Mouse (Mus musculus): ENCODE data around the gene Dnah1.

The Dnah1 gene

DNA sequence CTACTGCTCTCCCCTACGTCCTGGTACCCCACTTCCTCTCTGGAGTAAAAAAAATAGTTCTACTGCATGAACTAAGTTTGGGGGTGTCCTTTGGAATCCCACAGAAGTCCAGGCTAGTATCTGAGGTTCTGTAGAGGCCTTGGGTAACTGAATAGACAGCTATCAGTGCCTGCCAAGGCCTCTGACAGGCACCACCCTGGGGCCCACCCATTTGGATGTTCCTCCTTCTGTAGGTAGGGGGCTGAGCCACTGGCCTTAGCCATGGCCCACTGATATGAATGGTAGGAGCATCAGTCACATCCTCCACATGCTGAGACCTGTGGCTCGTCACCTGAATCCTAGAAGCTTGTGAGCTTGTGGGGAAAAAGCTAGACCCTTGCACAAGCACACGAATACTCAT lies 5.9 kb downstream of the Dnah1 start:
- DNase-seq (ENCODE audit: low read depth, low spot score) = no peak

DNA sequence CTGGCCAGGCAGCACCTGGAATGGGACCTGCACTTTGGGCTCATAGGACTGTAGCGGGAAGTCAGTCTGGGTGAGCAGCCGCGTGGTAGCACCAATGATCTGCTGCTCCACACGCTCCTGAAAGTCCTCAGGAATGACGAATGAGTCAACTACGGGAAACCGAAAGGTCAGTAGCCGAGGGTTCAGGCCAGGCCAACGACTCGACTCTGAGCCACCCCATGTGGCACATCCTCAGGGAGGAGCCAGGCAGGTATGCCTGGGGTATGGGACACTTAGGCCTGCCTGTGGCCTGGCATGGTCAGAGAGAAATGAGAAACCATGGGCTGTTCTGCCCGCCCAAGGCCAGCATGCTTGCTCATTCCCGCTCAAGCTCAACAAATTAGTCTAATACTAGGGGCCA lies 7.1 kb downstream of the Dnah1 start:
- no peak for DNase-seq (ENCODE audit: low read depth, low spot score)

DNA sequence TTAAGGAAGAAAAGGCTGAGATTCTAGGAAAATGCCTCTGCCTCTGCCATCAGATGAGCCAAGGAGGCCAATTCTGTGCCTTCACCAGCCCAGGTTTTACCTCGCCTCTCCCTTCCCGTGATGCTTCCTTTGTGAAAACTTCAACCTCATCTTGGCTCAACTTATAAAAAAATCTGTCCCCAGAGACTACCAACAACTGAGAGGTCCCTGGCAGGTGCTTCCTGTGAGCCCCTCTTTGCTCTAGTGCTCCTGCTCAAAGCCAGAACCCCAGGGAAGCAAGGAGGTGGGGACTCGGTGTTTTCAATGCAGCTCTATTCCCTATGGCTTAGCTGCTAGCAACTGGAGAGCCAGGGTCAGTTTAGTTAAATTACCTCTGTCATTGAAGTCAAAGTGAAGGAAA lies 10.5 kb downstream of the Dnah1 start:
- no peak for DNase-seq (ENCODE audit: low read depth, low spot score)

DNA sequence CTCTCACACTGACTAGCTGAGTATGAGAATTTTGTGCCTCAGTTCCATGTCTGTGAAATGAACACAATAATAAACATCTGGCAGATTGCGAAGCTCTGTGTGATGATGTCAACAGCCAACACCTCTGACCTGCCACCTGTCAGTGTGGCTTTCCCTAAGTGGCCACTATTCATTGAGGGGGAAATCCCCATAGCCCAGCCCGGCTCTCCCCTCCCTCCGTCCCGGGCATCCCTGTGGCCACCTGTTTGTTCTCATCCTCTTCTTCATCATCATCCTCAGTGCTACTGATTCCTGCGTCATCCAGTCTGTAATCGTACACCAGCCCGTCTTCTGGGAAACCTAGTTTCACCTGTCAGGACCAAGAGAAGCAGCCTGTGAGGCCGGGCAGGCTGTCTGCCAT lies 38.0 kb downstream of the Dnah1 start:
- DNase-seq (ENCODE audit: low read depth, low spot score) = no peak

DNA sequence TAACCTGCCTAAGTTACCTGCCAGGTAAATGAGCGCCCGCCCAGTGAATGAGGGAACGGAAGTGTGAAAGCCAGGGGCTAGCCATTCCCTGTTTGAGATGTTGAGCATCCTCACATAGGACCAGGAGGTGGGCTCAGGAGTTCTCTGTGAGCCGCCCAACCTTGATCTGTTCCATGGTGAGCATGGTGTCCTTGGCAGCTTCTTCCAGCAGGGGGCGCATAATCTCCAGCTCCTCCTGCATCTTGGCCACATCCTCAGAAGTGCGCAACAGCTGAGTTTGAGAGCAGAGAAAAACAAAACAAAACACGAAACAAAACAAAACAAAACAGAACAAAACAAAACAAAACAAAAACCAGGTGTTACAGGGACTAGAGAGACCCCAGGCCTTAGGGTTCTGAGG lies 51.5 kb downstream of the Dnah1 start:
- DNase-seq (ENCODE audit: low read depth, low spot score) = peak; percentile 78

DNA sequence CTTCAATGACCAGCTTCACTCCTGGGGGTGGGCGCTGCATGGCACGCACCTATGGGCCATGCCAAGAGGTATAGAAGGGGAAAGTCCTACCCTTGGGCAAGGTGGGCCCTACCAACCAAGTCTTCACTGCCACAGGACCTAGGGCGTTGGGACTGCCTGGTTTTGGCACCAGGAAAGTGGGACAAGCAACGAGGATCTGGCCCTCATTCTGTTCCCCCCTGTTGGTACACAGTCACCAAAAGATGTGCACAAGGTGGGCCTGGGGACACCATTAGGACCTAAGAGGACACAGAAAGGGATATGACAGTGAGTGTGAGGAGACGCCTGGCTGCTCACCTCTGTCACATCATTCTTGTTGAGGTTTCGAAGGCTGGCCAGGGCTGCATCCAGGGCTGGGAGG lies 52.6 kb downstream of the Dnah1 start:
- DNase-seq (ENCODE audit: low read depth, low spot score) = no peak

DNA sequence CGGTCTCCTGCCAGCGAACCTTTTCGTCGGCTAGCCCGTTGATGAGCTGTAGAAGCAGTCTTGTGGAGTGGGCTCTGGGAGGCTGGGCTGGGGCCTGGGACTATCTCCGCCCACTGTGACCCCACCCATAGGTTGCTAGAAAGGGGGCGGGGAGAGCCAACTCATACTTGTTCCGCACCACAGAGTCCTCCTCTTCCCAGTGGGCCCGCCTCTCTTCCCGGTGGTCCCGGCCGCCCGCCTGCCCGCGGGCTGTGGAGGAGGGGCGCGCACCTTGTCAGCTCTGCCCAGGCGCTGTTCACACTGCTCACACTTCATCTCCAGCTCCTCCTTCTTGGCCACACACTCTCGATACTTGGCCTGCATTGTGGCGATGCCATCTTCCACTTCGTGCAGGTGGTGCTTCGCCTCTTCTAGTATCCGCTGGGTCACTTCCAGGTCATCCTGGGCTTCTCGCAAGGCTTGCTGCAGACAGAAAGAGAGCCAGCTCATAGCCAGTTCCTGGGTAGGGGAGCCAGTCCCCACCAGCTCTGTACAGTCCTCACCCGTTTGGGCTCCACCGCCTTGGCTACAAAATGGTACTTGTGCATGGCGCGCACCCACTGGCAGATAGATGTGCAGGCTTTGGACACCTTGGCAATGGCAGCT lies 54.1 kb downstream of the Dnah1 start:
- DNase-seq (ENCODE audit: low read depth, low spot score) = peak; percentile 85

DNA sequence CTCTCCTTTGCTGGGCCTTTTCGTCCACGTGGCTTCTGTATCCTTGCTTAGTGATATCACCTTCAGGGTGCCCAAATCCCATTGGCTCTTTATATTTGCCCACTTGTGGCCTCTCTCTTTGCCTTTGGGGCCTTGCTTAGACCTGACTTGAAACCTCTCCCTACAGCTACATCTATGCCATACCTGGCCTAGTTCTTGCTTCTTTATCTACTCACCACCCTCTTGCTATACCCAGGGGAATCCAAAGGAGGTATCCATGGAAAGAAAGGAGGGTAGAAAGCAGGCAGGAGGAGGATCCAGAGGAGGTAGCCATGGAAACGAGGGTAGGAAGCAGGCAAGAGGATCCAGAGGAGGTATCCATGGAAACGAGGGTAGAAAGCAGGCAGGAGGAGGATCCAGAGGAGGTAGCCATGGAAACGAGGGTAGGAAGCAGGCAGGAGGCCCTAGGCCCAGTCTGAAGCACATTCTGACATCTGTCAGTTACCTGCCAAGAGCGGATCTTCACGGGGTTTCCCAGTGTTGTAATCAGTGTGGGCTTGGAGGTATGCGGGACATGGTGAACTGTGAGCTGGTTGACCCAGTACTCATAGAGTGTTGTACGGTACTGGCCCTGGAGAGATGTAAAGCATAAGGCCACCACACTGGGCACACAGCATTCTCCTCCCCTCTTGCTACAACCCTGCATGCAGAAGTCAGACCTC lies 55.2 kb downstream of the Dnah1 start:
- DNase-seq (ENCODE audit: low read depth, low spot score) = peak; percentile 70

DNA sequence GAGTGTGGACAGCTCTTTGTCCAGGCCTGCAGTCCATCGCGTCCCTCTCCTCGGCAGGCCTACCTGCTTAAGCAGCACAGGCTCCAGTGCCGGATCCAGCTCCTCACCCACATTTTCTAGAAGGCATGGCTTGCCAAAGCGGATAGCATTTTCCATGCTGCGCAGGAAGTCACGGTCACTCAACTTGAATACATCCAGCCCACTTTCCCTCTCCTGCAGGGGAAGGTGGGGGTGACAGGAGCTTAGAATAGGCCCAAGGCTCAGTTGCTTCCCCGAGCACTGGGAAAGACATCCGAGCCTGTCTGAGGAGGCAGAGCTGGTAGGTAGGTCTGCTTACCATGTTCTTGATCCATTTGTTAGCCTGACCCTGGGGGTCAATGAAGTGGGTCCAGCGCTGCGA lies 56.0 kb downstream of the Dnah1 start:
- no peak for DNase-seq (ENCODE audit: low read depth, low spot score)

DNA sequence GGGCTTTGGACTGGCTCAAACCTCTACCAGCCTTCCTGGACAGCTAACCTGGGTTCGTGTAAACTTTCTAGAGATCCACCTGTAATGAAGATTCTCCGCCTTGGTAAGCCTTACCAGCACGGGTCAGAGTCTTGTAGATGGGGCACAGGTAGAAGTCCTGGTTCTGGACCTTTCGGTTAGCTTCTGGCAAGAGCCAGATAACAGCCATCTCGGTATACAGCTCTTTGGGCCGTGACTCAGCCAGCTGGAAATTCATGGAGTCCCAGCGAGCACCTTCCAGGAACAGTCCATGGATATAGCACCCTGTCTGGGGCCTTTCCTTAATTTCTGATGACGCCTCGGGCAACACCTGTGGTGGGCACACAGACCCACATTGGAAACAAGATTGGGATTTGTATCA lies 62.8 kb downstream of the Dnah1 start:
- DNase-seq (ENCODE audit: low read depth, low spot score) = no peak

DNA sequence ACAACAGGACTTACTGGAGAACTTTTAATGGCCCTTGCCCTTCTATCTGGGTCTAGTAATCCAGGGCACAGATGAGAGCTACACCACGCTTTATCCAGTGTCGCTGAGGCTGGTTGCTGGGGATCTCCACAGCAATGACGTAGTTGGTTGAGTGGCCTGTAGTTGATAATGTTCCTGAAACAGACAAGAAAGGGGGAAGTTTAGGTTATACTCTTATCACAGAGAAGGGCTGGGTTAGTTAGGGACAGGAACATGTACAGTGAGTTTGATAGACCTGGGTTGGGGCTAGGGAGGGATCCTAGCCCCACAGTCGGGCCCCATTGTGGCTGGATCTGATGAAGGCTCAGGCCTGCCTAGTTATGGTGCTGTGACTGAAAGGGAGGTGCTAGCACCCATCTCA lies 63.3 kb downstream of the Dnah1 start:
- DNase-seq (ENCODE audit: low read depth, low spot score) = no peak

DNA sequence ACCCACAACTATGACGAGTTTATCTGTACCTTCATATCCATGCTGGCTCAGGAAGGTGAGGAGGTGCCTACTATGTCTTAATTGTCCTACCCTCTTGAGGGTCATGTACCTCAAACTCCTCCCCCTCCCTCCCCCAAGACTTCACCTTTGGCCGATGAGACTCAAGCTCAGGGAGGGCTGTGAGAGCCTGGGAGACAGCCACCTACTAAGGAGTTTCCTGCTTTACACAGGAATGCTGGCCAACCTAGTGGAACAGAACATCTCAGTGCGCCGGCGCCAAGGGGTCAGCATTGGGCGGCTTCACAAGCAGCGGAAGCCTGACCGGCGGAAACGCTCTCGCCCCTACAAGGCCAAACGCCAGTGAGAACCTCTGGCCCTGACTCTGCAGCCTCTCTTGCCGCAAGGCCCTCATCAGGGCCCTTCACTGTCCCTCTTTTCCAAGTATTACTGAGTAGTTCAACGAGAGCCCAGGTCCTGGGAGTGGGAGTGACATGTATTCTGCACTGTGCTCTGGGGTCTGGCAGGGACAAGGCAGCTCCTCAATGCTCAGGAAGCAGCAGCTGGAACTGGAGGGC lies 65.1 kb downstream of the Dnah1 start:
- no peak for DNase-seq (ENCODE audit: low read depth, low spot score)

DNA sequence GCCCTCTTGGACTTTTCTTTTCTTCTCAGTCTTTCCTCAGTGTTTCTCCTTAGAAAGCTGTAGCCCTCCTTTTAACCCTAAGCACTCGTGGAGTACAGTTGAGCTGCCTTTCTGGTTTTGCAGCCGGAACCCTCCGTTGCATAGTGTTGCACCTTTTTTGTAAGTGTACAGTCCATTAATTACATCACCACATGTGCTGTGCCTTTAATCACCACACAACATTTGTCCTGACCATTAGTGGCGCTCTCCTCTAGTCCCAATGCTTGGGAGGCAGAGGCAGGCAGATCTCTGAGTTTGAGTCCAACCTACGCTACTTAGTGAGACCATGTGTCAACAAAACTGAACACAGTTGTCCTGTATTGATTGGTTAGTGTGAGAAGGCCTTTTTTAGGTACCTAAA lies 71.6 kb downstream of the Dnah1 start:
- DNase-seq (ENCODE audit: low read depth, low spot score) = no peak

DNA sequence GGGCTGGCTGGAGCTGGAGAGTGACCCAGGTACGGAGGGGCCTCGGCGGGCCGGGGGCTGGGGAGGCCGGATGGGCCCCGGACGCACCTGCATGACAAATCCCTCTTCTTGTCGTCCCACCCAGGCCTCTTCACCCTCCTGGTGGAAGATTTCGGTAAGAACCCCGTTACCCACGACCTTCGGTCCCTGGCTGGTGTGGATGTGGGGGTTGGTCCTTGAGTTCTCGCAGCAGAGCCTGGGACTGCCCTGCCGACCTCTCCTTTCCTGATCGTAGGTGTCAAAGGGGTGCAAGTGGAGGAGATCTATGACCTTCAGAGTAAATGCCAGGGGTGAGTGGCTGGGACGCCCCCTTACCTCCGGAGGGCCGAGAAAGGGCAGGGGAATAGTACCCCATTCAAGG lies 72.1 kb downstream of the Dnah1 start:
- DNase-seq (ENCODE audit: low read depth, low spot score) = no peak

DNA sequence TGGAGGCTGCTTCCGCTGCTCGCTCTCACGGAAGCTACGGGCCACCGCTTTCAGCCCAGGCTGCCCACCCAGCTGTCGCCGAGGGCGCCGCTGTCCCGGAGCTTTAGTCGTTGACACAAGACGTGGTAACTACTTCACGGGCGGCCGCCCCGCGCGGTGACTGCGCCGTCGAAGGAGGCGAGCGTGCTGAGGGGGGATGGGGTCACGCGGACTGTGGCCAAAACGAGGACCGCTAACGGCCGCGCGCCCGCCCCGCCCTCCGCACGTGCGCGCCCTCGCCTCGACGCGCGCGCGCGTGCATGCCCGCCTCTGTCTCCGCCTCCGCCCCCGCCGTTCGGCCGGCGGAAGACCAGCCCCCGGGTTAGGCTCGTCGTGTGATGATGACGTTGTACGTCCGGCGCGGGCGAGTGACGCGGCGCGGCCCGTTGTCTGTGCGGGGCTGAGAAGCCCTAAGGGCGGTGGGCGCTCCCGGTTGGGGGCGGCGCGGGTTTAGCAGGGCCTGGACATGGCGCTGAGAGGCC lies 72.6 kb downstream of the Dnah1 start, which contains the start of the genes Phf7 and Bap1:
Gene Phf7 (minus strand): TSS at position 234 of the 521 bp plus-strand sequence.
Gene Bap1 (plus strand): TSS at position 367 of the 521 bp plus-strand sequence.
- peak; percentile 92 for DNase-seq (ENCODE audit: low read depth, low spot score)

DNA sequence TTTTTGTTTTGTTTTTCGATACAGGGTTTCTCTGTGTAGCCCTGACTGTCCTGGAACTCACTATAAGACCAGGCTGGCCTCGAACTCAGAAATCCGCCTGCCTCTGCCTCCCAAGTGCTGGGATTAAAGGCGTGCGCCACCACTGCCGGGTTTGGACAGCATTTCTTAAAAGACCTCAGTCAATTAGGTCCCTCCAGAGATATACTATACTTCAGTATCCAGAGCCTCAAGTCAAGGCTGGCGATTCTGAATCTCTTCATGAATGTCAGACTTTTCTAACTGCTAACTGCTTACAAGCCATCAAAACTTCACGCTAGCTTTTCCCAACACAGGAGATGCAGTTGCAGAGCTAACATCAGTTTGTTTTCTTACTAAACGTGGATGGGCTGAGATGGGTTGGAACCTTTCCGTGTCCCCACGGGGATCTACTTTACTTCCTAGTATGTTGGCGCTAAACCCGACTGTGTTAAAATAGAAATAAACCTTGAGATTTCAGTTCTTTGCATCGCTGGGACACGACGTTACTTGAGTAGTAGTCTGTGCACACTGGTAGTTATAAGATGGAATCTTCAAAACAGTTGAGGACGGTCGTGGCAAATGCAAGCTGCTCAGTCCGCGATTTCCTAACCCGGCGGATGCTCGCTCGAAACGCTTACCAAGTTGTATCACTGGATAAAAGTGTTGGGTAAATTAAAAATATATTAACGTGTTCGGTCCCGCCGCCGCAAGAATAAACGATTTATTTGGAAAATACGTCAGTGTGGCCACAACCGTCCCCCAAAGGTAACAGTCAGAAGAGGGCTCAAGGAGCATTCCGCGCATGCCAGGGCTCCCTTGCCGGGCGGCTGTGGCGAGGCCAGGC lies 73.2 kb downstream of the Dnah1 start:
- DNase-seq (ENCODE audit: low read depth, low spot score) = peak; percentile 80

DNA sequence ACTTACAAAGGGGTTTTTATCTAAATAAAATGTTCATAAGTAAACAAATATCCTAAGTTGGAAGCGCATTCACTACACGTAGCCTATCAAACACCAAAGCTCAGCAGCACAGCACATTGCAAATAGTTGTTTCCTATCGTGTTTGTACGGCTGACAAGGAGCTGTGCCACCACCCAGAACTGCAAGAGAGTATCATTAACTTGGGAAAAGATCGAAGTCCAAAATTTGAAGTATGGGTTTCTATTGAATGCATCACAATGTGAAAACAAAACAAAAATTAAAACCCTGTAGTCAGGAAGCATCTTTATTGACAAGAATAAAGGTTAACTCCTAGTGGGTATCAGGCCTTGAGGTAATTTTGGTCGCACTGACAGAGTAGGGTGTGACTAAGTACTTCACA lies 75.3 kb downstream of the Dnah1 start:
- DNase-seq (ENCODE audit: low read depth, low spot score) = no peak

DNA sequence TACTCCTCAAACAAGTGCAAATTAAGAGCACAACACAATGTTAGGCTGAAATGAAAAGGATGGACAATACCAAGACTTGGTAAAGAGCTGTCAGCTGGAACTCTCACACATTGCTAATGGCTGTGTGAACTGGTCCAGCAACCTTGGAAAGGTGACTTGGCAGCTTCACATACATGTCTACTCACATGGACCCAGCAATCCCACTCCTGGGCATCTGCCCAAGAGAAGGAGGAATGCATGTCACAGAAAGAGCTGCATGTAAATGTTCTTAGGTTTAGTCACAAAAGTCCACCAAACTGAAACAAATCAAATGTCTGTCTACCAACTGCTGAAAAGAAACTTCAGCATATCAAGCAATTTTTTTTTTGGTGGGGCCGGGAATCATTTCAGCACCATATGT lies 77.8 kb downstream of the Dnah1 start:
- DNase-seq (ENCODE audit: low read depth, low spot score) = no peak

DNA sequence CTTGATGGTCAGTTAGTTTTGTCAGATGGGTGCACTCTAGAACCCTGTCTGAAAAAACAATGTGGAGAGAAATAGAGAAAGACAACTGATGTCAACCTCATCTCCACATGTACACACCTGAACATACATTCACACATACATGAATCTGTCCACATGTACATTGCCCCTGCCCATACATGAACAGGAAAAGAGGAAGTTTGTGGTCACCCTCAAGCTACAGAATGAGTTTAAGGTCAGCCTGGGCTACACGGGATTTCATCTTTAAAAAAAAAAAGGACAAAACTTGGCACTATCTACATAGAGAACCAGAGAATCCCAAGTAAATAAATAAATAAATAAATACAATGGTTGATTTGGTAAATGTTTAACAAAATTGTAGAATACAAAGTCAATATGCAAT lies 78.9 kb downstream of the Dnah1 start:
- no peak for DNase-seq (ENCODE audit: low read depth, low spot score)

DNA sequence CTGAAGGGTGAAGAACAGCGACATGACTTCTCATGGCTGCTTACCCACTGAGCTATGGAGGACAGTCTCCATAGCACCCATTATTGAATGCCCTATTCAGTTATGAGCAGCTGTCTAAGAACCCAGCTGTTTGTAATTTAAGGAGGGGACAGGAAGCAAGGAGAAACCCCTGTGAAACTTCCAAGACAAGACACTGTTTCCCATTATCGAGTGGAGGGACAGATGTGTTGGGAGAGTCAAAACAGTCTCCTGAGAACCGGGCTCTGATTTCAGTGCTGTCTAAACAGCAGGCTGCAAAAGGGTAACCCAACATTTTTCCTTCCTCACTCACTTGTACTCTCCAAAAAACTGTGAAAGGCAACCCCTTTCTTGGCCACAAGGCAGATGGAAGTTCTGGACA lies 83.2 kb downstream of the Dnah1 start:
- DNase-seq (ENCODE audit: low read depth, low spot score) = no peak

DNA sequence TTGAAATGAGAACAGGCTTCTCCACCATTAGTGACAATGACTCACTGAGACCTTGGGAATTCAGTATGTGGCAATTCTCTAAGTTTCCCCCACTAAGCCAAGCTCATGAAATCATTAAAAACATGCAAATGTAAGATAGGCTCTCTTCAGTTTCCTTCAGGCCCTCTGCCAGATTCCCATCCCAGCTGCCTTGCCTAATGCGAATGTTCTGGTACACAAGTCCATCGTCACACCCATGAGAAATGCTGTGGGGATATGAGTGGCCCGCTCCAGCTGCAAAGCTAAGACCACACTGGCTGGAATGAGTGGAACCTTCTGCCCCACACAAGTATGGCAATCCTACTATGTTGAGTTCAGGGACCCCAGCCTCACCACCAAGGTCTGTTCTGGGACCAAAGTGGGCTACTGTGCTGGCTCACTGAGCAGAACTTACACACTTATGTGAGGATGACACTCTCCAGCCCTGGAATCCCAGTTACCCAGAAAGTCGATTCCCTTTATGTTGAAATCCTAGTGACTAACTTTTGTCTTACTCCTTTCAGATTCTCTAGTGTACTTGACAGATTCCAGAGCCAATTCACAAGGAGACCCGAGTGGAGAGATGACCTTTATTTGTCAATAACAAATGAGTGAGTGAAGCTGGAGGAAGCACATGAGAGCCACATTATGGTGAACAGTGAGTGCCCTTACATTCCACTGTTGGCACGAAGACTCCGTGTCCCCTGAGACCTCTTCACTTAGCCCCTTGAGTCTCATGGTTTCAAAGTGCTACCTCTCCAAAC lies 86.4 kb downstream of the Dnah1 start:
- no peak for DNase-seq (ENCODE audit: low read depth, low spot score)

All from R1 (cell line).